Mouse (Mus musculus): ENCODE data around the gene Zfp595. TPM values are rescaled to one million over a fixed set of nuclear protein-coding genes. Genes with fewer than 3 reads are reported as not detected.
"Not testable (repeated sequence)": the region's sequence is repeated elsewhere in the genome, so short reads cannot be mapped to it uniquely, and the experiment has no call there.

Gene Zfp595
- 1 to 10 TPM; 1.2 TPM for total RNA-seq (2021)
- long read RNA-seq, experiment 1, result 0 reads
- long read RNA-seq, experiment 2, result 0 reads

- DNase-seq, result peak; percentile 77
- intact Hi-C loops (cut with DNase I; ENCODE audit: low total_unique reads), result no loop called here
Observed at GRCm38 (mm10) chr13:67332019-67332724, at the start of gene Zfp595. Gene Zfp595 (minus strand): TSS chr13:67332570.

GRCm38 (mm10) chr13:67376255-67376654, 43.9 kb upstream of the Zfp595 start:
- intact Hi-C loops (cut with DNase I; ENCODE audit: low total_unique reads); DNase-seq: not testable (repeated sequence)

GRCm38 (mm10) chr13:67375050-67375911, 42.9 kb upstream of the Zfp595 start, which contains the start of the genes Gm28041 and Zfp456:
Gene Gm28041 (minus strand): TSS chr13:67375733.
Gene Zfp456 (minus strand): TSS chr13:67375810.
- intact Hi-C loops (cut with DNase I; ENCODE audit: low total_unique reads), result not testable (repeated sequence)
- DNase-seq, result peak; percentile 38

- DNase-seq, result peak; percentile 81
- intact Hi-C loops (cut with DNase I; ENCODE audit: low total_unique reads), result no loop called here
Observed at GRCm38 (mm10) chr13:67360131-67360744, 27.9 kb upstream of the Zfp595 start, which contains the start of the genes Gm28044 and Zfp953. Gene Gm28044 (minus strand): TSS chr13:67360536. Gene Zfp953 (minus strand): TSS chr13:67360605.

- intact Hi-C loops (cut with DNase I; ENCODE audit: low total_unique reads), result no loop called here
- DNase-seq, result no peak
Observed at GRCm38 (mm10) chr13:67351854-67352253, 19.5 kb upstream of the Zfp595 start.

- intact Hi-C loops (cut with DNase I; ENCODE audit: low total_unique reads), result no loop called here
Observed at GRCm38 (mm10) chr13:67343422-67343821, 11.1 kb upstream of the Zfp595 start.

GRCm38 (mm10) chr13:67332877-67333276, 507 bp upstream of the Zfp595 start:
- intact Hi-C loops (cut with DNase I; ENCODE audit: low total_unique reads), result no loop called here

More at GRCm38 (mm10) chr13:67343422-67343821, 11.1 kb upstream of the Zfp595 start:
- no peak for DNase-seq

GRCm38 (mm10) chr13:67306718-67307117, 25.7 kb downstream of the Zfp595 start:
- intact Hi-C loops (cut with DNase I; ENCODE audit: low total_unique reads), result no loop called here
- no peak for DNase-seq

More at GRCm38 (mm10) chr13:67332877-67333276, 507 bp upstream of the Zfp595 start:
- no peak for DNase-seq

- intact Hi-C loops (cut with DNase I; ENCODE audit: low total_unique reads), result no loop called here
- DNase-seq, result peak; percentile 77
Observed at GRCm38 (mm10) chr13:67305822-67306672, 26.3 kb downstream of the Zfp595 start, which contains the start of gene Zfp457. Gene Zfp457 (minus strand): TSS chr13:67306485.

- intact Hi-C loops (cut with DNase I; ENCODE audit: low total_unique reads), result no loop called here
- DNase-seq, result no peak
Observed at GRCm38 (mm10) chr13:67278314-67278713, 54.1 kb downstream of the Zfp595 start, which contains the start of gene Zfp458. Gene Zfp458 (minus strand): TSS chr13:67278466.

- intact Hi-C loops (cut with DNase I; ENCODE audit: low total_unique reads); DNase-seq: not testable (repeated sequence)
Observed at GRCm38 (mm10) chr13:67269383-67270065, 62.8 kb downstream of the Zfp595 start.

GRCm38 (mm10) chr13:67268568-67269369, 63.6 kb downstream of the Zfp595 start:
- intact Hi-C loops (cut with DNase I; ENCODE audit: low total_unique reads), result no loop called here
- peak; percentile 37 for DNase-seq

Other genes starting within 250 kb of the Zfp595 start
- gene Zfp708, start 234.6 kb downstream of the Zfp595 start, total RNA-seq (2021), result under 1 TPM; 0.90 to 0.95 TPM
- 1 to 10 TPM in 1 of 2 experiments, under 1 TPM in 1; 0.98 to 1.8 TPM for gene Gm28557, start 224.0 kb downstream of the Zfp595 start, total RNA-seq (2021)
- gene Rslcan18, start 216.3 kb downstream of the Zfp595 start, total RNA-seq (2021), result under 1 TPM; 0.29 to 0.53 TPM
- gene Zfp759, start 210.9 kb downstream of the Zfp595 start, total RNA-seq (2021), result 1 to 10 TPM; 3.2 to 3.3 TPM
- 1 to 10 TPM; 1.5 to 1.7 TPM for gene Rsl1, start 159.4 kb downstream of the Zfp595 start, total RNA-seq (2021)
- gene Zfp455, start 138.1 kb downstream of the Zfp595 start, total RNA-seq (2021), result under 1 TPM; 0.44 to 0.66 TPM
- 1 to 10 TPM; 1.1 to 1.2 TPM for gene Zfp458, start 54.1 kb downstream of the Zfp595 start, total RNA-seq (2021)
- gene Zfp457, start 26.1 kb downstream of the Zfp595 start, total RNA-seq (2021), result 1 to 10 TPM in 1 of 2 experiments, under 1 TPM in 1; 0.80 to 2.0 TPM
- under 1 TPM in 1 of 2 experiments, not detected in 1; 0.66 TPM for gene Gm28044, start 28.0 kb upstream of the Zfp595 start, total RNA-seq (2021)
- gene Zfp953, start 28.0 kb upstream of the Zfp595 start, total RNA-seq (2021), result under 1 TPM; 0.89 to 0.90 TPM
- gene Gm28041, start 43.2 kb upstream of the Zfp595 start, total RNA-seq (2021), result under 1 TPM; 0.35 TPM
- under 1 TPM; 0.18 to 0.21 TPM for gene Zfp456, start 43.2 kb upstream of the Zfp595 start, total RNA-seq (2021)
- gene Zfp429, start 67.2 kb upstream of the Zfp595 start, total RNA-seq (2021), result 1 to 10 TPM in 1 of 2 experiments, under 1 TPM in 1; 0.64 to 1.8 TPM
- gene Zfp459, start 88.8 kb upstream of the Zfp595 start, total RNA-seq (2021), result under 1 TPM; 0.20 to 0.21 TPM
- gene Zfp874a, start 119.1 kb upstream of the Zfp595 start, total RNA-seq (2021), result 1 to 10 TPM; 3.0 to 4.2 TPM
- gene Zfp874b, start 151.7 kb upstream of the Zfp595 start, total RNA-seq (2021), result 1 to 10 TPM; 6.5 to 8.4 TPM
- 1 to 10 TPM; 3.6 to 3.7 TPM for gene Zfp58, start 168.0 kb upstream of the Zfp595 start, total RNA-seq (2021)
- under 1 TPM in 1 of 2 experiments, not detected in 1; 0.23 TPM for gene Gm26965, start 193.6 kb upstream of the Zfp595 start, total RNA-seq (2021)
- gene Zfp87, start 193.6 kb upstream of the Zfp595 start, total RNA-seq (2021), result 1 to 10 TPM; 5.1 to 5.8 TPM
- gene Zfp748, start 221.3 kb upstream of the Zfp595 start, total RNA-seq (2021), result 1 to 10 TPM; 2.1 to 2.6 TPM

Measured in gastrocnemius, postnatal 14 days (tissue).